Mouse (Mus musculus): ENCODE results near the gene Inka2.

- TF ChIP-seq GATA1 (IDR thresholded peaks at IDR 0.05; ENCODE audit: borderline replicate concordance, low read length), result no peak
- TF ChIP-seq POLR2AphosphoS5 (IDR thresholded peaks at IDR 0.05; ENCODE audit: insufficient replicate concordance, low read depth, low read length), result no peak
- peak; percentile 78 for TF ChIP-seq CTCF (IDR thresholded peaks at IDR 0.05; ENCODE audit: low read depth, low read length)
- TF ChIP-seq TAL1 (conservative IDR thresholded peaks at IDR 0.05; ENCODE audit: low read depth, low read length), result no peak
These were observed 16.9 kb upstream of the Inka2 start, which contains the start of gene Ddx20 for GRCm38 (mm10) chr3:105687324-105688060.

Measured in G1E (cell line).